Comparison of ENCODE assay signal across 14 mouse cellular contexts in genomic region chr5:64609378-64610087, GRCm38 (mm10).
A peak's percentile ranks its signal among the peaks of the same experiment; 100 is the strongest.
DNase-seq lines count a peak whose midpoint lies in the region; ATAC-seq and TF ChIP-seq lines count a peak whose summit lies in the region.
"Had no signal": no experiment of that assay in that cellular context is flagged by ENCODE, and none has a peak within 500 bp of the region (broad histone marks: within the 10 kb centered on the region; RNA-seq: fewer than 3 reads in every experiment).

No protein-coding gene starts in this region.

- ATAC-seq in kidney, postnatal 0 days (replicated peaks; ENCODE audit: low FRiP score, low read depth): no peak; the same call in 1 of the 2 replicates
- 0 out of 2 replicates have a peak, but pooled peaks have one; percentile 53 for ATAC-seq in erythroblast, adult 5-6 weeks (replicated peaks; ENCODE audit: low FRiP score, poor library complexity, severe bottlenecking)
- ATAC-seq in neutrophil, adult 5-6 weeks (ENCODE audit: extremely low read depth, insufficient number of reproducible peaks, low FRiP score, poor library complexity, severe bottlenecking): peak; percentile 58; the same call in 1 of the 2 replicates

- no peak overlapping the region for H3K4me3 ChIP-seq in kidney, postnatal 0 days (replicated peaks; ENCODE audit: low read depth, low read length)
- H3K4me3 ChIP-seq: embryonic facial prominence, embryonic 15.5 days; neural tube, embryonic 12.5 days had no signal

- H3K4me2 ChIP-seq in kidney, postnatal 0 days (ENCODE audit: low read length): no peak overlapping the region
- H3K4me2 ChIP-seq: embryonic facial prominence, embryonic 15.5 days had no signal

- H3K27ac ChIP-seq in kidney, postnatal 0 days: peak overlapping the region; percentile 87
- H3K27ac ChIP-seq: embryonic facial prominence, embryonic 15.5 days; neural tube, embryonic 12.5 days had no signal

- WGBS in kidney, postnatal 0 days: 59% methylated on average over 3 of the region's 3 CpGs

- peak; percentile 70 for DNase-seq in heart, adult 11 months
- no peak for DNase-seq in heart, adult 9 months (ENCODE audit: low spot score in 2 of 2)
- no peak for DNase-seq in kidney, postnatal 0 days (ENCODE audit: low spot score)
- DNase-seq in kidney, postnatal 4 days: no peak
- DNase-seq in cerebellum, adult 11 months: no peak
- DNase-seq in cerebellum, postnatal 25 days: no peak
- DNase-seq: gastrocnemius, postnatal 36 days; layer of hippocampus, postnatal 36 days; lung, postnatal 14 days; spleen, adult 18-20 months had no signal

- H3K27me3 ChIP-seq in kidney, postnatal 0 days (ENCODE audit: insufficient read depth, low read length): no peaks in the 10 kb centered on the region
- H3K27me3 ChIP-seq: embryonic facial prominence, embryonic 15.5 days; neural tube, embryonic 12.5 days had no signal

- H3K4me1 ChIP-seq in kidney, postnatal 0 days (replicated peaks; ENCODE audit: insufficient read depth, low read length): peaks cover 15% of the 10 kb centered on the region

- no peaks in the 10 kb centered on the region for H3K9me3 ChIP-seq in kidney, postnatal 0 days (replicated peaks; ENCODE audit: low read length)
- H3K9me3 ChIP-seq: embryonic facial prominence, embryonic 15.5 days; neural tube, embryonic 12.5 days had no signal

- no peak for TF ChIP-seq CTCF in kidney, postnatal 0 days (IDR thresholded peaks at IDR 0.05; ENCODE audit: low read depth)

- no peaks in the 10 kb centered on the region for H3K36me3 ChIP-seq in kidney, postnatal 0 days (ENCODE audit: insufficient read depth, low read length)
- H3K36me3 ChIP-seq: neural tube, embryonic 12.5 days had no signal

- no peak overlapping the region for H3K9ac ChIP-seq in kidney, postnatal 0 days (ENCODE audit: low read depth, low read length)
- H3K9ac ChIP-seq: embryonic facial prominence, embryonic 15.5 days; neural tube, embryonic 12.5 days had no signal
